Mouse (Mus musculus) neural tube, embryonic 10.5 days (tissue): ENCODE data around the gene 4930563M21Rik.
A peak's percentile ranks its signal among the peaks of the same experiment; 100 is the strongest.
"Not testable (repeated sequence)": the region's sequence is repeated elsewhere in the genome, so short reads cannot be mapped to it uniquely, and the experiment has no call there.

Experiments
- DNase-seq: peaks from one replicate; pipeline ENCODE4 v3.0.0-alpha.2; 2017; ENCODE audit warnings: low spot score; ENCODE audit errors: extremely low spot score

4930563M21Rik gene

DNA sequence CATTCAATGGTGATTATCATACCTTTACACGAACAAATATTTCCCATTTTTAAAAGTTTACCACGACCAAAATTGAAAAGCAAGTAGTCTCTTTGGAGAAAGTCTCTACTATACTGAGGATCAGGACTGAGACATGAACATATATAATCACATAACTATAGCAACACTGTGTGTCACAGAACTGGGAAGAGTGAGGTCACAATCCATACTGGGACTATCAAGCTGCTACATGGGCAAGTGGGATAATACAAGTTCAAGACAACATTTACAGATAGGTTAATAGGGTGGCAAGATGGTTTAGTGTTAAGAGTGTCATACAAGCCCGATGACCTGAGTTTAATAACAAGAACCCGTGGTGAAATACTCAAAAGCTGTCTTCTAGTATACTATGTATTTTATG, at the start of gene 4930563M21Rik:
Gene 4930563M21Rik, minus strand, starts transcription at position 101 of the 400 bp plus-strand sequence.
- DNase-seq, result no peak

DNA sequence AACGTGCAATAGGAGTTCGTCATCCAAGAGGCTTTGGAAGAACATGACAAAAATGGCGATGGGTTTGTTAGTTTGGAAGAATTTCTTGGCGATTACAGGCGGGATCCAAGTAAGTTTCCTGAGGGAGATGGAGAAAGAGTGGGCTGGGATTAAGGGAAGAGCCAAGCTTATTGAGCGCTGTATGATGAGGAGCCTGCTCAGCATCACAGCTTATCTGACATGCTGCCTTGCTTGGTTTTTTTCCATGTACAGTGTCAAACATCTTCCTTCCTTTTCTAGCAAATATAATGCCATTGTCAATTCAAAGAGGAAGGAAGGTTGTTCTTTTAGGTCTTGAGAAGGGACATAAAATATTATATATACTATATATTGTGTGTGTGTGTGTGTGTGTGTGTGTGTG, 45.8 kb upstream of the 4930563M21Rik start:
- DNase-seq, result no peak

DNA sequence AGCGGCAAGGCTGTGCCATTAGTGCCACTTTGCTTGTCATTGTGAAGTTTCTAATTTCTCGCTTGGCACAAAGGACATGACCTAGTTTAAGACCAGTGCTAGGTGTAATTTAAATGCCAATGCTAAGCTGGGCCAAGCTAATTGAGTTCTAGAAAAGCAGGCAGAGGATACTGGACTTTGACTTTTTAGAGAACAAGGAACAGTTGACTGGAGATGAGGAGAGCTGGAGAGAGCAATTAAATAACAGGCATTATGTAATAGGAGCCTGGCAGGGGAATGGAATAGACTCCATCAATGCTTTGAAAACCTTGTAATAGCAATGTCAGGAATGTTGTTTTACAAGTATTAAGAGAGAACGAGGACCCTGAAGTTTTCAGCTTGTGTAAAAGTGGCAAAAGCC, 43.4 kb upstream of the 4930563M21Rik start:
- DNase-seq, result no peak

DNA sequence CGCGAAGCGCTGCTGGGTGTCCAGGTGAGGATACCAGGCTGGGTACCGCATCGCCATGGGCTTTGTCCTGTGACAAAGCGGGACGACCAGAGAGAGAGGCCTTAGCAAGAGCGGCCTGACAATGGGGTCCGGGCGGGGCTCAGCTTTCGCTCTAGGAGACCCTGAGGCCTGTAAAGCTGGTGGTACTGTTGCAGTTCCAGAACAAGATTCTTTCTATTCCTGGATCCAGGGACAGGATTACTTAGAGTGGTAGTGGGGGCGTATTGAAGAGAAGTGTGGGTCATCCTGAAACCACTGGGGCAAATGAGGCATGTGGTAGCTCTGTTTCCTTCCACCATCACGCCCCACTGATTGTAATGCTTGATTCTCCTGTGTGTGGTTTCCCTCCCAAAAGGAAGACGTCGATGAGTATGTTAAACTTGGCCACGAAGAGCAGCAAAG, 31.9 kb upstream of the 4930563M21Rik start:
- no peak for DNase-seq

DNA sequence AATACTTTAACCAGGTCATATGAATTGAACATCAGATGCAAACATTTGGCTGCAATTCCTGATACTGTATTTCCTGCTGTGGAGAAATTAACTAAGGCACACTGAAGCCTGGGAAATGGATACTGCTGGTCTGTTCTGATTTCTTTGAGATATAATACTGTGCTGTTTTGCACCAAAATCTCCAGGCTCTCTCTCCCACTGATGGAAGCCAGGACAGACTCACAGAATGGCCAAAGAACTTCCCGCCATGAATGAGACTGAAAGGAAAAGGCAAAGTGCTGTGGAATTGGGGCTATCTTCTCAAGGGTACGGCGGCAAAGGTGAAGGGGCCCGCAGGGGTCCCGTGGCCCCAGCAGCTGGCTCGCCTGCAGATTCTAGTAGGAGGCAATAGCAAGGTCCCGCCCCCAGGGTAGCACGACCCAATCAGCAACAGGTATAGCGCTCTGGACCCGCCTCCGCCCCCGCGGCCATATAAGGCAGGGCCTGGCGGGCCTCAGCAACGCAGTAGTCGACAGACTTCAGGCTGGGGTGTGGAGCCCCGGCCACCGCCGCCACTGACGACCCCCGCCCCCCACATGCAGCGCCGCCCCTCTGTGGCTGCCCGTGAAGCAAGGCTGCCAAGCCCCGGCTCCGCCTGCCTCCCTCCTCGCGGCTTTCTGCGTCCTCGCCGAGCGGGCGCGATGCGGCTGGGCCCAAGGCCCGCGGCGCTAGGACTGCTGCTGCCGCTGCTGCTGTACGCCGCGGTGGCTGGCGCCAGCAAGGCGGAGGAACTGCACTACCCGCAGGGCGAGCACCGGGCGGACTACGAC, 31.2 kb upstream of the 4930563M21Rik start, which contains the start of gene Rcn2:
Gene Rcn2, plus strand, starts transcription at position 474 of the 809 bp plus-strand sequence.
- DNase-seq, result peak; percentile 97

DNA sequence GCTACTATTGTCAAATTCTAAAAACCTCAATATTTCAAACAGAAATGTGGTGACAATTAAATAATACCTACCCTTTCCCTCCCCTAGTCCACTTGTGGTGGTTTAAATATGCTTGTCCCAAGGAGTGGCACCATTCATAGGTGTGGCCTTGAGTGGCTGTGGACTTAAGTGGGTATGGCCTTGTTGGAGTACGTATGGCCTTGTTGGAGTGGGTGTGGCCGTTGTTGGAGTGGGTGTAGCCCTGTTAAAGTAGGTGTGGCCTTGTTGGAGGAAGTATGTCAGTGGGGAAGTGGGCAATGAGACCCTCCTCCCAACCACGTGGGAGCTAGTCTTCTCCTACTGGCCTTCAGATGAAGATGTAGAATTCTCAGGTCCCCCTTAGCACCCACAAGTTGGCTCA, 21.9 kb upstream of the 4930563M21Rik start:
- no peak for DNase-seq

DNA sequence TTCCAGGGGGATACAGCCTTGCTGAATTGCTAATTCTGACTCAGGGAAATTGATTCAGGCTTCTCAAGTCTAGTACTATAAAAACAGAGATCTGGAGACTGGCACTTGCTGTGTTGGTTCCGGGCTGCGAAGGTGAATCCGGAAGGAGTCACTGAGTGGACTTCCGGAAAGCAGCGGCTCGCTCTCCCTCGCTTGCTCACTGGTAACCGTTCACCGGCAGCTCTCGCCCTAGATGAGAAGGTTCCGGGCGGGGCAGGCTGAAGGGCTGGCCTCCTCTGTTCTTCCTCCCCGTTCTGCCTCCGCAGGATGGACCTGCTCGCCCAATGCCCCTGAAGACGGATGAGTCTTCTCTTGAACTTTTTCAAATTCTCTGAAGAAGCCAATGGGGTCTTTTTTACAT, 16.9 kb upstream of the 4930563M21Rik start:
- DNase-seq, result no peak

DNA sequence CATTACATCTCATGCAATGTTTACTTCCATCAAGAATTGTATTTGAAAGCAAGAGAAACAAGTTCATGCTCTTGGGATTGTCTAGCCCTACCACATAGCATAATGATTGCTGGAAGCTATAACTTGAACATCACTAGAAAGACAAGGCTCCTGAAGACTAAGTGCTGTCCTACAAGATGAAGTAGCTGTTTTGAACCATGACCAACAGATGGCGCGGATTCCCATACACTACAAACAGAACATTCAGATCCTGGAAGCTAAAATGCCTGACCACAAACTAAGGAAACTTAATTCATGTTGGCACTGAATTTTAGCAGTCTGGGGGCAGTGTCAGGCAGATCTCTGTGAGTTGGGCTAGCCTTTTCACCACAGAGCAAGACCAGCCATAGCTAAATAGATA, 14.4 kb upstream of the 4930563M21Rik start:
- DNase-seq, result no peak

DNA sequence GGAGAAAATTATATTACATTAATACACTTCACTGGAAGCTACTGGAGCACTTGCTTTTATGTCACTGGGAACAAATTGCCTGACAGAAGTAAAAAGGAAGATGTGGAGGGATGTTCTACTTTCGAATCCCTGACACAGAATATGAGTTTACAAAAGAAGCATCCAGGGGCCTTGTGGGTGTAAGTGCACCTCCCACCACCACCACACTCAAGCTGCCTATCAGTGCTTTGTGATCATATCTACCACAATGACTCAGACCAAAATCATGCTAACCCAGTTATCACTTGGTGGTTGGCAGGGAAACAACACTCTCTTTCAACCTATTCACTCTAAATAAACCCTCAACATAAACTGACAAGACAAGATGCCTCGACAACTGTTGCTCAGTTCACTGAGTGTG, 5.7 kb downstream of the 4930563M21Rik start:
- DNase-seq, result not testable (repeated sequence)

DNA sequence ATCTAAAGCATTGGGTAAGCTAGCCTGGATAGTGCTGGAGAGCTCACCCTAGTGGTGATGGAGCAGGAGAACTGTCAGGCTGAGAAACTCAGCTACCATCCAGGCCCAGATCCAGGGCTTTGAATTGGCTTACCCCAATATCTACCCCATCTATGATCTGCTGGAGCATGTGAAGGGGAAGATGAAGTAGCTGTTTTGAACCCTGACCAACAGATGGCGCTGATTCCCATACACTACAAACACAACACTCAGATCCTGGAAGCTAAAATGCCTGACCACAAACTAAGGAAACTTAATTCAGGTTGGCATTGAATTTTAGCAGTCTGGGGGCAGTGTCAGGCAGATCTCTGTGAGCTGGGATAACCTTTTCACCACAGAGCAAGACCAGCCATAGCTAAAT, 63.5 kb downstream of the 4930563M21Rik start:
- DNase-seq, result no peak

DNA sequence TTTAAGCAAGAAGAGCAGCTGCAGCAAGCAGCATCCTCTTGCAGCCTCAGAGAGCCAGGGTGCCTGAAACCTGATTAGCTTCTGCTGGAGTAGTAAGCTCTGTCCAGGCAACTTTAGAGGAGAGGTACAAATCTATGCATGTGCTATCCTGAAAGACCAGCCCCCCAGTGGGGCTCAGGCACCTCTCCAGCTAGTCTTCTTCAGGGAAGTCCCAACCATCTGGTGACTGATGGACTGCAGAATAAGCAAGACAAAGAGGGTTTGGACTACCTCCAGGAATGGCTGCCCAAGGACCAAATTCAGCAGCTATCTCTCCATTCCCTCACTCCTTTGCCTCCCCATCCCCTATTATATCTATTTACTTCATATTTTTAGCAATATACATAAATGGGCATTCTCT, 69.0 kb downstream of the 4930563M21Rik start:
- no peak for DNase-seq

DNA sequence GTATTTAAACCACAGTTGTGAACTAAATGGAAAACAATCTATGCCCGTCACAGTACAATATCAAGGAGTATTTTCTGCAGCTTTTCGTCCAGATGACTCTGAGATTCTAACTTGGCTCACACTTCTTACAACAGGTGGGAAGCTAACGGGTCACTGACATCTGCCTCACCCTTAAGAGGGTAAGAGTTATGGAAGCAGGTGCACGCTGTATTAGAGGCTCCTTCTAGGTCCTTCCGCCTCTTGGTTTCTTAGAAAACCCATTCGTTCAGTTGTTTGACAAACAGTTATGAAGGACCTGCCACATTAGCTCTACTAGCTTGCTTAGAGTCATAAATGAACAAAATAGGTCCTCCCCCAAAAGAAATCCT, 71.7 kb downstream of the 4930563M21Rik start:
- DNase-seq, result no peak

DNA sequence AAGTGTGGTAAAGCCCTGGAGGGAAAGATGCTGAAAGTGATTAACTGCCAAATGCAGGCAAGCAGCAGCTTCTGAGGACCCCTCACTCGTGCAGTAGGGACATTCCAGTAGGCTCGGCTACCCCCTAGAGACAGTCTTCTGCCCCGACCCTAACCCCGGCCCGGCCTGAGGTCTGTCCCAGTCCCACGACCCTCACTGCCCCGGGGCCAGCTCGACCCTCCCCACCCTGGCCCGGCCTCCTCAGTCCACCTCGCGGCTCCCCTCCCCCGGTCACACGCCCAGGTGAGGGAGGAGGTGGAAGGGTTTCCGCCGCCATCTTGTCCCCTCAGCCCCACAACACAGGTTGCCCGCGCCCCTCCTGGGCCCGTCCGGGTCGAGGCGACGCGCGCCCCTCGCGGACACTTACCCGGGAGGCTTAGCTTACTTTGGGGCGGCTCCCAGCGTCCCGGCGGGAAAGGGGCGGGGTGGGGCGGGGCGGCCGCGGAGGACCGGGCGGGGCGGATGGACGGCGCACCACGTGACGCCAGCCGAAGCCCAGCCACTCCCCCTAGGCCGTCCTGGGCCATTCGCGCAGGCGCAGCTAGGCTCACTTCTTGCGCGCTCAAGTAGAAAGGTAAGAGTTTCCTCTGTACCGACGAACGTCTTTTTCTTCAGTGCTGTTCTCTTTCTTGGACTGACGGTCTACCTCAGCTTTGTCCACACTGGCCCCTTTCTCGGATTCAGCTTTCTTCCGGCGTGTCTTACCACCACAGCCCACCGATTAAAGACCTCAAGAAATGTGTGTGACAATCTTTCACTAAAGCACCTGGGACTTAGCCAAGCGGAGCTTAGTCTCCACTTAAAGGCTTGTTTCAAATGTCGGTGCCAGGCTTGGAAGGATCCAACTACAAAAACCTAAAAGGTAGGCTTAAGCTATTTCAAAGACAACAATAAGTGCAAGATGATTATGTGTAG, 72.4 kb downstream of the 4930563M21Rik start, which contains the start of gene Scaper:
Gene Scaper, minus strand, starts transcription at position 456 of the 954 bp plus-strand sequence.
- DNase-seq, result peak; percentile 96

DNA sequence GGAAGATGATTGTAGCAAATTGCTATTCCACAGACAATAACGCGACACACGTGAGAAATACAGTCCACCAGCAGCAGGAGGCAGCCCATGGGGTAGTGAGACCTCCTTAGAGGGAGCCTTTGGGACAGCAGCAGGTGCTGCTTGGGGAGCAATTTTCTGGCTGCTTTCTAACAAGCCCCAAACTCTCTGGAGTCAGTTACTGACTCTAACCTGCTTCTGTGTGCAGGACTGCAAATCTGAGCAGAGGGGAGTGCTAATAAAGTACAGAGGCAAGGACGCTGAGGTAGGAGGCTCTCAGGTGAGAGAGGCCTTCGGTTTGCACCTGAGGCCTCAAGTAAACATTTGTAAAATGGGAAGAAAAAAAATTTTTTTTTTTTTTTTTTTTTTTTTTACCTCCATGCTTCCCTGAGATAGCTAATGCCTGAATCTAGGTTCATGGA, 73.1 kb downstream of the 4930563M21Rik start:
- peak; percentile 19 for DNase-seq

DNA sequence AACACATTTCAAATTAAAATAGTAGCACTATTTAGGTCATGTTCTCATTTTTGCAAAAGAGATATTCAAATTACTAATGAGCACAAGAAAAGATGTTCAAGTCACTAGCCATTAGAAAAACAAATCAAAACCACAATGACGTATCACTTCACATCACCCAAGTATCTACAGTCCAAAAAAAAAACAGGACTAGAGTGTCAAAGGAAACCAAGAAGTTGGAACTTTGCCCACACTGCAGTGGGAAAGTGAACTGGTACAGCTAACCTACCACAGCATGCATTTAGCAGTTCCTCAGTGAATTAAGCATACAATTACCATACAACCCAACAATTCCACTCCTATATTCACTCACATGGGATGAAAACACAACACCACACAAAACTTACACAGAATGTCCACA, 77.9 kb downstream of the 4930563M21Rik start:
- no peak for DNase-seq

DNA sequence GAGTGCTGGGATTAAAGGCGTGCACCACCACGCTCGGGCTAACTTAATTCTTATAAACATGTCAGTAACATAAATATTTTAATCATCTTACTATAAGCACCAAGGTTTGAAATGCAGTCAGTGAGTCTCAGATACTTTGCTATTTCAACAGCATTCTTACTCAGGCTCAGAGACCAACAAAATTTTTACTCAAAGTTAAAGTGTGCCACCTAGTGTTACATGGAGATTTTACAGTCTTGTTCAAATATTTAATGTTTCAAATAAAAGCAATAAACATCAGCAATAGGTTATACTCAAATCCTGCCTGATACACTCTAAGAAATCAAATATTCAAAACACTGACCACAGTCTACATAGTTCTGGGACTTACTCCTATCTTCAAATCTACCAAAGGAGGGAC, 91.8 kb downstream of the 4930563M21Rik start:
- DNase-seq, result no peak

DNA sequence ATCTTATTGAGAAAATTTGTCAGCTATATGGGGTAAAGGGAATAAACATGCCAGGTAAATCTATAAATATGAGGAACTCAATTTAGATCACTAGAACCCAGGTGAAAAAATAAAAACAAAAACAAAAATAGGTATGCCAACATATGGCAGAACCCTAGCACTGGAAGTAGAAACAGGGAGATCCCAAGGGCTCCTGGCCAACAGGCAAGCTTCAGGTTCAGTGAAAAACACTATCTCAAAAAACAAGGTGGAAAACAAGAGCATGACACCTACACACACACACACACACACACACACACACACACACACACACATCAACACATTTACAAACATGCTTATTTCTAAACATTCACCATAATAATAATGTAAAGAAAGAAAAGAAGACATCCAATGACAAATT, 93.6 kb downstream of the 4930563M21Rik start:
- no peak for DNase-seq
